Mouse (Mus musculus) right cerebral cortex, postnatal 4 days (tissue): ENCODE measurements at regions not wholly inside any gene's neighbourhood (a gene's known extent, or its start where the extent isn't known, plus 50 kb on each side); places are given as distances from the start of the nearest gene placed in this dataset.
A peak's percentile ranks its signal among the peaks of the same experiment; 100 is the strongest.
"Not testable (repeated sequence)": the region's sequence is repeated elsewhere in the genome, so short reads cannot be mapped to it uniquely, and the experiment has no call there.

ENCODE experiments used
- DNase-seq: peaks from one replicate; pipeline ENCODE4 v3.0.0-alpha.2; 2022

DNA sequence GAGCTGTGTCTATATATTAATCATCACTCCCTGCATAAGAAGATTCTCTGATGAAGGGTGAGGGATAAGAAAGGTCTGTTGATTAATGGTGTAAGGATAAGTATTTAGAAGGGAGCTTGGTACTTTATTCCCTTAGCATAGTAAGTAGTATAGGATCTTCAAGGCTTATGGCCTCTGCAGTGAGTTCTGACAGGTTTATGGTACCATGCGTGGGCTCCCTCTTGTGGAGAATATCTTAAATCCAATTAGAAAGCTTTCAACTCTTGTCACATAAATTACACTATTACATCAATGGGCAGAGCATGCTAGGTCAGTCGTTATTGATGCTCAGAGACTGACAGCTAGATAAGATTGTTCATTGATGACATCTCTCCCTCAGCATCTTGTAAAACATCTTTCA lies 112.7 kb upstream of the Grin3a start:
- DNase-seq, result no peak

DNA sequence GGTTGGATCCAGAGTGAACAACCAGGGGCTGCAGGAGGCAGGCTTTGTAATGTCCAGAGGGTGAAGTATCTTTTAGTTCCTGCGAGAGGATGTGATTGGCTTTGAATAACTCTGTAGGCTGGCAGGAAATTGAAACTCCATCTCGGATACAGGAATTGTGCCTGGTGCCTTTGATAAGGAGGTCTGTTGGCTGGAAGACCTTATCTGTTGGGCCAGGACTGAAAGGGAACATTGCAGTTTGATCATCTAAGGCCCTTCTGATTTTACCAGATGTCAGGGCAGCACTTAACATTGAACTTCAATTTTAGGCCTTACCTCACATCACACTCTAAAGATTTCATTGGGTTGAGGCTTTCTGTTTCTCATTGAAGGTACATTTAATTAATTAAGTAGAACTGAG lies 111.3 kb upstream of the Grin3a start:
- DNase-seq, result no peak

GRCm38 (mm10) chr4:49946306-49946705 lies 100.8 kb upstream of the Grin3a start:
- DNase-seq, result no peak

- DNase-seq, result no peak
Measured at GRCm38 (mm10) chr4:49937471-49937870, 91.9 kb upstream of the Grin3a start.

DNA sequence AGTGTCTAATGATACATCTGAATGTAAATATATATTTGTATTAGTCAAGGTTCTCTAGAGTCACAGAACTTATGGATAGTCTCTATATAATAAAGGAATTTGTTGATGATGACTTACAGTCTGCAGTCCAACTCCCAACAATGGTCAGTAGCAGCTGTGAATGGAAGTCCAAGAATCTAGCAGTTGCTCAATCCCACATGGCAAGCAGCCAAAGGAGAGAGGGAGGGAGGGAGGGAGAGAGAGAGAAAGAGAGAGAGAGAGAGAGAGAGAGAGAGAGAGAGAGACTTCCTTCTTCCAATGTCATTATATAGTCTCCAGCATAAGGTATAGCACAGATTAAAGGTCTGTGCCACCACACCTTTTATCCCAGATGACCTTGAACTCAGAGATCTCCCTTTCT lies 84.1 kb upstream of the Grin3a start:
- DNase-seq, result not testable (repeated sequence)

DNA sequence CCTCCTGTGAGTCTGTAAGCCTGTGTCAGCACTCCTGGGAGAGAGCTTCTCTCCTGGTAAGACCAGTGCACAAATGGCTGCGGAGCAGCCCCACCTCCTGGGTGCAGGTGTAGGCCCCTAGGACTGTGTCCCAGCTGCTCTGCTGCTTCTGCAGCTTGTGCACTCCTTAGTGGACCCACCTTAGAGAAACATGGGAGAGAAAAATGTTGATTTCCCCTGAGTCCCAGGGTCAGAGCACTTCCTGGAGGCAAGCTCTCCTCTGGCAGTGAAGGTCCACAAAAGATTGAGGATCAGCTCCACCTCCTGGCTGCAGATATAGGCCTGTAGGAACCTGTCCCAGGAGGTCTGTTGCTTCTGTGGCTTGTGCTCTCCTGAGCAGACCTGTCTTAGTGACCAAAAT lies 81.5 kb upstream of the Grin3a start:
- DNase-seq, result no peak

DNA sequence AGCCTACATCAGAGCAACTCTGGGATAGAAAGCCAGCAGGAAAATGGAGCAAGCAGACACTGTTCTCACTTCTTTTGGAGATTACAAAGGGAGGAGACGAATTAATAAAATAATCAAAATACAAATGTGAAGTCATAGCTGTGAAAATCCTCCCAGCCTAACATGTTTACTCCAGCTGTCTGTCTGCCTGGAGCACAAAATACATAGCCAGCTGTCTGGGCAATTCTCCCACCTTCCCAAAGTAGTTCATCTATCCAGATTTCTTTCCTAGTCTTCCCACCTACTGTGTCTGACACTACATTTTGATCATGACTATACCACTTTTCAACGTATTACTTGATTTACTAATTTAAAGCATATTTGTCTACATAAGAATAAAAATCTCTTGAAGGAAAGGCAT lies 68.7 kb upstream of the Grin3a start:
- no peak for DNase-seq

DNA sequence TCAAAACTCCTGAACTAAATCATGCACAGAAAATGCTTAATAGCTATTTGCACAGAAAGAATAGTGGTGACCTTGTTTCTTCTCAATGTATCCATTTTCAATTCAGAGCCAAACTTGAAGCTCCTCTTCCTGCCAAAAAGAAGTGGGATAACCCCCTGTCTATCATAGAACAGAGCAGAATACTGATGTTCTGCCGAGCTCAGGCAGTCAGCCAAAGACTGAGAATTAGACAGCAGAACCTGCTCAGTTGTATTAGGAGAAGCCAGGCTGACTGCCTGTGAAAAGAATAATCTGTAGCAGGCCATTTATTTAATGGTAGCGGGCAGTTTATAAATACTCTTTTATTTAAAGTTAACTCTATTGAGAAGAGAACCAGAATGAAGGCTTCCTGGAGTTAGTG lies 68.1 kb upstream of the Grin3a start:
- peak; percentile 39 for DNase-seq
